Mouse (Mus musculus) lung, postnatal 0 days (tissue): ENCODE results near the gene Cntn4. TPM values are rescaled to one million over a fixed set of nuclear protein-coding genes. Genes with fewer than 3 reads are reported as not detected.

ENCODE experiments used
- ATAC-seq: fragments of 200-750 bp; cut with Nextera tagmentation; 2 replicates; pipeline ENCODE4 v1.8.0; 2017; ENCODE audit warnings: moderate library complexity
- DNase-seq: peaks from one replicate; pipeline ENCODE4 v3.0.0-alpha.2; 2016; ENCODE audit warnings: low spot score
- H3K27ac ChIP-seq: fragments of 300-500 bp; sonication (generic); 2 replicates; pipeline ENCODE4 v1.5.1; 2014; ENCODE audit warnings: antibody characterized with exemption, mild to moderate bottlenecking, low read length, mixed read lengths
- H3K27me3 ChIP-seq: fragments of 300-500 bp; sonication (generic); replicated peaks from 2 replicates; pipeline ENCODE4 v1.6.1; 2014; ENCODE audit warnings: low read length, mixed read lengths; ENCODE audit not compliant: insufficient read depth
- H3K36me3 ChIP-seq: fragments of 300-500 bp; sonication (generic); 2 replicates; pipeline ENCODE4 v1.6.1; 2014; ENCODE audit warnings: low read length, mixed read lengths; ENCODE audit not compliant: insufficient read depth
- H3K4me1 ChIP-seq: fragments of 300-500 bp; sonication (generic); 2 replicates; pipeline ENCODE4 v1.6.1; 2014; ENCODE audit warnings: antibody characterized with exemption, low read depth, low read length, mixed read lengths; ENCODE audit not compliant: insufficient read depth
- H3K4me2 ChIP-seq: fragments of 300-500 bp; sonication (generic); replicated peaks from 2 replicates; pipeline ENCODE4 v1.6.1; 2014; ENCODE audit warnings: low read depth, mild to moderate bottlenecking, low read length, moderate library complexity, mixed read lengths
- H3K4me3 ChIP-seq: fragments of 300-500 bp; sonication (generic); 2 replicates; pipeline ENCODE4 v1.5.1; 2014; ENCODE audit warnings: low read depth, low read length
- H3K9ac ChIP-seq: fragments of 300-500 bp; sonication (generic); replicated peaks from 2 replicates; pipeline ENCODE4 v1.6.1; 2014; ENCODE audit warnings: low read depth, mild to moderate bottlenecking
- H3K9me3 ChIP-seq: fragments of 300-500 bp; sonication (generic); 2 replicates; pipeline ENCODE4 v1.6.1; 2016; ENCODE audit warnings: low read length, mixed read lengths
- CTCF ChIP-seq: IDR thresholded peaks from 2 replicates; pipeline ENCODE4 v1.5.1; 2016; ENCODE audit warnings: antibody characterized with exemption, mild to moderate bottlenecking
- EP300 ChIP-seq: IDR thresholded peaks from 2 replicates; pipeline ENCODE4 v1.6.1; 2016; ENCODE audit warnings: antibody characterized with exemption, mild to moderate bottlenecking, control low read depth
- WGBS: fragments of 180-500 bp; shearing (Covaris S2); extraction: QIAGEN DNeasy Blood & Tissue Kit; methylation state at CpG from one replicate; pipeline ENCODE4 v1.1.7; 2014; 5-methylcytosine and 5-hydroxymethylcytosine counted together
- polyA plus RNA-seq: library from polyadenylated mRNA; unstranded; fragments of >200 nt; fragmentation: Nextera tagmentation; extraction: Ambion mirVana; gene quantifications from 2 replicates; pipeline ENCODE4 v1.2.1, GENCODE M21; 2015

The Cntn4 gene
- polyA plus RNA-seq, 1 experiment from 2014 or later = 0.12 TPM

DNA sequence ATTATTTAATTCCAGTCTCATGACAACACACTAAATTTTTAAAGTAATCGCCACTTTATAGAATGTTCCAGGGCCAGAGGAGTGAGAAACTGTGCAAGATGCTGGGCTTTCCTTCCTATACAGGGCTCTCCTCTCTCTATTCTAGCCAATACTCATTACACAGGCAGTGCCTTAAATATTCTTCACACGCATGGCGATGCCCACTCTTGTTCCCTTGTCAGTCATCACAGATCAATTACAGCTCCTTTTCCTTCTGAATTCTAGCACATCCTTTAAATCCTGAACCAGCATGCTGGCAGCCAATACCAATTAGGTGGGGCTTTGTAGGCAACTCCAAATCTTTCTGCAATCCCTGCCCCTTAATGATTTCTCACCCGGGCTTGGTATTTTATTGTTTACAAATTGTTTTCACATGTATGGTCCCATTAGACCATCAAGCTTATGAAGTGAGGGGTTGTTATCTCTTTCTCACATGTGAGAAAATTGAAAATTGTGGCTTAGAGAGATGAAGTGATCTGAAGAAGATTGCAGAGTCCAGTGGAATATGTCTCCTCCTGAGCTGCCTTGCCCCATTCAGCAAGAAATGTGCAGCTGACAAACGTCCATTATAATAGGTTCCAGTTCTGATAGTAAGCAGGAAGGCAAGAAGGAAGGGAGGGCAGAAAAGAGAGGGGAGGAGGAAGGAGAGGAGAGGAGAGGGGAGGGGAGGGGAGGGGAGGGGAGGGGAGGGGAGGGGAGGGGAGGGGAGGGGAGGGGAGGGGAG is 789.0 kb downstream of the Cntn4 start:
- DNase-seq (no peak), ATAC-seq (no peak)
- Histone ChIP-seq H3K4me3 (no peak overlapping the region), H3K9ac (no peak overlapping the region), H3K36me3 (no peaks in the 10 kb centered on the region), H3K9me3 (no peaks in the 10 kb centered on the region), H3K4me1 (no peaks in the 10 kb centered on the region), H3K27me3 (no peaks in the 10 kb centered on the region), H3K4me2 (no peak overlapping the region), H3K27ac (no peak overlapping the region)
- 54% methylated on average over 5 of the region's 5 CpGs for WGBS
- TF ChIP-seq CTCF (no peak), EP300 (no peak)

DNA sequence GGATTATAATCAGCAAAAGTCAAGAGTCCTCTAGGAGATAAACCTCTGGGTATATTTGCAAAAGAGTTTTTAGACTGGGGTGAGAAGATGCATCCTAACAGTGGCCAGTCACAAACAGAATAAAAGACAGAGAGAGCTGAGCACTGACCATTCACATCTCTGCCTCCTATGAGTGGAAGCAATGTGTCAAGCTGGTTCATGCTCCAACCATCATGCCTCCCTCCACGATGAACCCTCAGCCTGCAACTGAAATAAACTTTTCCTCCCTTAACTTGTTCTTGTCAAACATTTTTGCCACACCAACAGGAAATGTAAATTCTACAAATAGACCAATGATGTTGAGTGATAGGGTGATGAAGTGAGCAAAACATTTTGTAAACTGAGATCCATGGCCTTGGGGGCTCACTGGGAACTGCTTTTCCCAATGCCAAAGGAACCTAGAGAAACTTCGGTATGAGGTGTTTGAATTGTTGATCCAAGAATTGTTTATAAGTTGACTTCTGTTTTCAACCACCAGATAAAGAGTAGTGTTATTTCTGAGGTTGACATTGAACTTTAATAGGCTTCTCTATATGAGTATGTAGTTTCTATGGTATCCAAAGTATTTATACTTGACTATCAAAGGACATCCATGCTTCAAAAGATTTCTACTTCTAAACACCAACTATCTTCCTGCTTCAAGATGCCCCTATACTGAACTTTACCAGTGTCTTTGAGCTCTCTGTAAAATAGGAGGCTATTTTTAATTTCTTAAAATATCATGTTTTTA is 794.6 kb downstream of the Cntn4 start:
- ATAC-seq (no peak), DNase-seq (peak; percentile 4)
- Histone ChIP-seq H3K27me3 (no peaks in the 10 kb centered on the region), H3K9ac (no peak overlapping the region), H3K4me2 (no peak overlapping the region), H3K9me3 (no peaks in the 10 kb centered on the region), H3K36me3 (no peaks in the 10 kb centered on the region), H3K27ac (no peak overlapping the region), H3K4me3 (no peak overlapping the region), H3K4me1 (no peaks in the 10 kb centered on the region)
- 28% methylated on average over 2 of the region's 2 CpGs for WGBS
- TF ChIP-seq CTCF (no peak), EP300 (no peak)

GRCm38 (mm10) chr6:106473871-106474270 is 796.4 kb downstream of the Cntn4 start:
- Histone ChIP-seq H3K36me3 (no peaks in the 10 kb centered on the region), H3K4me3 (no peak overlapping the region), H3K9ac (no peak overlapping the region), H3K4me2 (no peak overlapping the region), H3K27ac (no peak overlapping the region), H3K4me1 (no peaks in the 10 kb centered on the region), H3K9me3 (no peaks in the 10 kb centered on the region), H3K27me3 (no peaks in the 10 kb centered on the region)
- DNase-seq (no peak), ATAC-seq (no peak)
- no peak for TF ChIP-seq CTCF
- TF ChIP-seq EP300 = no peak
- WGBS = 61% methylated on average over 2 of the region's 2 CpGs

GRCm38 (mm10) chr6:106481533-106481932 is 804.1 kb downstream of the Cntn4 start:
- WGBS = 79% methylated on average over 1 of the region's 1 CpGs
- ATAC-seq = no peak
- no peaks in the 10 kb centered on the region for H3K36me3 ChIP-seq
- no peaks in the 10 kb centered on the region for H3K4me1 ChIP-seq
- no peak overlapping the region for H3K9ac ChIP-seq
- H3K9me3 ChIP-seq = no peaks in the 10 kb centered on the region
- TF ChIP-seq EP300 (no peak), CTCF (no peak)
- no peak for DNase-seq
- no peaks in the 10 kb centered on the region for H3K27me3 ChIP-seq
- H3K4me3 ChIP-seq = no peak overlapping the region
- H3K27ac ChIP-seq = no peak overlapping the region
- no peak overlapping the region for H3K4me2 ChIP-seq

DNA sequence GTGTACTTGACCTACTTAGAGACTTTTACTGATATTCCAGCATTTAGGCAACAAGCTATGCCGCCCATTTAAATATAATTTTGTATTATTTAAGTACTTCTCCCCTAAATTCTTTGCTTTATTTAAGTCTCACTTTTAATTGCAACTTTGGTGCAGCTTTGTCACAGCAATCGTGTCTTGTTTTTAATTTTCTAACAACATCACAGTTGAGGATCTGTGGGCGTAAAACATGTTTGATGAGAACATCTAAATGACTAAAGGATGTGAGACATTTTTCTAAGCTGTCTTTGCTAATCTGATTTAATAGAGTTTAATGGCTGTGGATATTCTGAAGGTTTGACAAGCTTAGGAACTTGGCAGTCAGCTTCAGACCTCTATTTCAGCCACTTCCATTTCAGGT is 818.8 kb downstream of the Cntn4 start:
- no peak overlapping the region for H3K9ac ChIP-seq
- no peak overlapping the region for H3K4me3 ChIP-seq
- DNase-seq (no peak), ATAC-seq (no peak)
- H3K9me3 ChIP-seq = no peaks in the 10 kb centered on the region
- TF ChIP-seq CTCF (no peak), EP300 (no peak)
- H3K27me3 ChIP-seq = no peaks in the 10 kb centered on the region
- 81% methylated on average over 3 of the region's 3 CpGs for WGBS
- H3K27ac ChIP-seq = no peak overlapping the region
- H3K4me1 ChIP-seq = no peaks in the 10 kb centered on the region
- H3K36me3 ChIP-seq = no peaks in the 10 kb centered on the region
- H3K4me2 ChIP-seq = no peak overlapping the region

GRCm38 (mm10) chr6:106499166-106499565 is 821.7 kb downstream of the Cntn4 start:
- Histone ChIP-seq H3K9me3 (no peaks in the 10 kb centered on the region), H3K9ac (no peak overlapping the region), H3K27ac (no peak overlapping the region), H3K4me2 (no peak overlapping the region), H3K4me1 (no peaks in the 10 kb centered on the region), H3K27me3 (no peaks in the 10 kb centered on the region), H3K36me3 (no peaks in the 10 kb centered on the region), H3K4me3 (no peak overlapping the region)
- TF ChIP-seq CTCF = no peak
- no peak for TF ChIP-seq EP300
- WGBS = 80% methylated on average over 3 of the region's 3 CpGs
- DNase-seq (no peak), ATAC-seq (no peak)
